Mouse (Mus musculus): ENCODE data around the gene Olfr525.

GRCm38 (mm10) chr7:140295746-140296145 is 24.9 kb upstream of the Olfr525 start:
- TF ChIP-seq CTCF (IDR thresholded peaks at IDR 0.05; ENCODE audit: low read depth): no peak
- no peak for TF ChIP-seq EP300 (IDR thresholded peaks at IDR 0.05; ENCODE audit: low read depth)

Data from liver, embryonic 14.5 days (tissue).